Mouse (Mus musculus) cerebellum, postnatal 36 days (tissue): ENCODE measurements around the gene Ankrd24.
"Not testable (repeated sequence)": the region's sequence is repeated elsewhere in the genome, so short reads cannot be mapped to it uniquely, and the experiment has no call there.

Source experiments
- DNase-seq, 2 experiments: peaks; one replicate each; pipeline ENCODE4 v3.0.0; 2021 to 2022; ENCODE audit warnings: mixed read lengths in 2 of 2

Gene Ankrd24

GRCm38 (mm10) chr10:81645391-81645790, 17.1 kb downstream of the Ankrd24 start:
- no peak for DNase-seq

- DNase-seq, result no peak
Measured at GRCm38 (mm10) chr10:81646015-81646555, 17.7 kb downstream of the Ankrd24 start.

- DNase-seq, result peak; percentile 86 to 91
Measured at GRCm38 (mm10) chr10:81648803-81649775, 20.7 kb downstream of the Ankrd24 start, which contains the start of gene Gm10778. TSS of gene Gm10778 (plus strand) at chr10:81649059.

GRCm38 (mm10) chr10:81655178-81655577, 26.8 kb downstream of the Ankrd24 start:
- DNase-seq, result no peak

- no peak for DNase-seq
Measured at GRCm38 (mm10) chr10:81656174-81656573, 27.8 kb downstream of the Ankrd24 start.

GRCm38 (mm10) chr10:81687114-81687513, 58.8 kb downstream of the Ankrd24 start:
- DNase-seq, result not testable (repeated sequence)
